Mouse (Mus musculus): ENCODE measurements around the gene Epb41l2. TPM values are rescaled to one million over a fixed set of nuclear protein-coding genes. Genes with fewer than 3 reads are reported as not detected.

Gene Epb41l2
- polyA plus RNA-seq, 1 experiment from 2014 or later = 46.4 TPM

GRCm38 (mm10) chr10:25453772-25454171 is 94.2 kb downstream of the Epb41l2 start:
- H3K4me1 ChIP-seq (replicated peaks; ENCODE audit: control insufficient read depth, insufficient read depth, low read length) = no peaks in the 10 kb centered on the region
- H3K27ac ChIP-seq (ENCODE audit: low read depth, low read length) = no peak overlapping the region
- H3K9me3 ChIP-seq (ENCODE audit: control insufficient read depth, low read length) = no peaks in the 10 kb centered on the region
- H3K4me2 ChIP-seq (ENCODE audit: low read depth, low read length, severe bottlenecking) = no peak overlapping the region
- no peaks in the 10 kb centered on the region for H3K36me3 ChIP-seq (ENCODE audit: control insufficient read depth, insufficient read depth, low read length)
- no peak overlapping the region for H3K4me3 ChIP-seq (ENCODE audit: low read depth, low read length)
- ATAC-seq (replicated peaks; ENCODE audit: low FRiP score) (no peak), DNase-seq (ENCODE audit: low spot score) (no peak)
- no peaks in the 10 kb centered on the region for H3K27me3 ChIP-seq (ENCODE audit: control insufficient read depth, insufficient read depth, low read length)
- H3K9ac ChIP-seq (ENCODE audit: low read length) = no peak overlapping the region
- WGBS = 94% methylated on average over 10 of the region's 10 CpGs

GRCm38 (mm10) chr10:25457118-25457517 is 97.5 kb downstream of the Epb41l2 start:
- DNase-seq (ENCODE audit: low spot score) (no peak), ATAC-seq (replicated peaks; ENCODE audit: low FRiP score) (no peak)
- H3K27ac ChIP-seq (ENCODE audit: low read depth, low read length) = no peak overlapping the region
- H3K4me3 ChIP-seq (ENCODE audit: low read depth, low read length) = no peak overlapping the region
- H3K9ac ChIP-seq (ENCODE audit: low read length) = no peak overlapping the region
- no peak overlapping the region for H3K4me2 ChIP-seq (ENCODE audit: low read depth, low read length, severe bottlenecking)
- H3K4me1 ChIP-seq (replicated peaks; ENCODE audit: control insufficient read depth, insufficient read depth, low read length) = no peaks in the 10 kb centered on the region
- WGBS = 91% methylated on average over 6 of the region's 6 CpGs
- no peaks in the 10 kb centered on the region for H3K36me3 ChIP-seq (ENCODE audit: control insufficient read depth, insufficient read depth, low read length)
- no peaks in the 10 kb centered on the region for H3K27me3 ChIP-seq (ENCODE audit: control insufficient read depth, insufficient read depth, low read length)
- H3K9me3 ChIP-seq (ENCODE audit: control insufficient read depth, low read length) = no peaks in the 10 kb centered on the region

- ATAC-seq (replicated peaks; ENCODE audit: low FRiP score) (no peak), DNase-seq (ENCODE audit: low spot score) (no peak)
- no peaks in the 10 kb centered on the region for H3K36me3 ChIP-seq (ENCODE audit: control insufficient read depth, insufficient read depth, low read length)
- WGBS = 82% methylated on average over 4 of the region's 4 CpGs
- H3K9ac ChIP-seq (ENCODE audit: low read length) = no peak overlapping the region
- H3K4me1 ChIP-seq (replicated peaks; ENCODE audit: control insufficient read depth, insufficient read depth, low read length) = no peaks in the 10 kb centered on the region
- H3K9me3 ChIP-seq (ENCODE audit: control insufficient read depth, low read length) = no peaks in the 10 kb centered on the region
- no peak overlapping the region for H3K4me3 ChIP-seq (ENCODE audit: low read depth, low read length)
- H3K27ac ChIP-seq (ENCODE audit: low read depth, low read length) = no peak overlapping the region
- no peak overlapping the region for H3K4me2 ChIP-seq (ENCODE audit: low read depth, low read length, severe bottlenecking)
- no peaks in the 10 kb centered on the region for H3K27me3 ChIP-seq (ENCODE audit: control insufficient read depth, insufficient read depth, low read length)
Measured at GRCm38 (mm10) chr10:25457996-25458395, 98.4 kb downstream of the Epb41l2 start.

GRCm38 (mm10) chr10:25461832-25462231 is 102.2 kb downstream of the Epb41l2 start:
- no peak overlapping the region for H3K4me2 ChIP-seq (ENCODE audit: low read depth, low read length, severe bottlenecking)
- no peaks in the 10 kb centered on the region for H3K4me1 ChIP-seq (replicated peaks; ENCODE audit: control insufficient read depth, insufficient read depth, low read length)
- H3K27me3 ChIP-seq (ENCODE audit: control insufficient read depth, insufficient read depth, low read length) = no peaks in the 10 kb centered on the region
- H3K4me3 ChIP-seq (ENCODE audit: low read depth, low read length) = no peak overlapping the region
- H3K27ac ChIP-seq (ENCODE audit: low read depth, low read length) = no peak overlapping the region
- DNase-seq (ENCODE audit: low spot score) = no peak
- WGBS = 86% methylated on average over 1 of the region's 1 CpGs
- H3K9me3 ChIP-seq (ENCODE audit: control insufficient read depth, low read length) = no peaks in the 10 kb centered on the region
- H3K9ac ChIP-seq (ENCODE audit: low read length) = no peak overlapping the region
- ATAC-seq (replicated peaks; ENCODE audit: low FRiP score) = no peak
- H3K36me3 ChIP-seq (ENCODE audit: control insufficient read depth, insufficient read depth, low read length) = no peaks in the 10 kb centered on the region

- Histone ChIP-seq H3K4me2 (ENCODE audit: low read depth, low read length, severe bottlenecking) (no peak overlapping the region), H3K36me3 (ENCODE audit: control insufficient read depth, insufficient read depth, low read length) (no peaks in the 10 kb centered on the region), H3K9me3 (ENCODE audit: control insufficient read depth, low read length) (no peaks in the 10 kb centered on the region), H3K27ac (ENCODE audit: low read depth, low read length) (no peak overlapping the region), H3K4me1 (replicated peaks; ENCODE audit: control insufficient read depth, insufficient read depth, low read length) (no peaks in the 10 kb centered on the region), H3K9ac (ENCODE audit: low read length) (no peak overlapping the region), H3K27me3 (ENCODE audit: control insufficient read depth, insufficient read depth, low read length) (no peaks in the 10 kb centered on the region), H3K4me3 (ENCODE audit: low read depth, low read length) (no peak overlapping the region)
- ATAC-seq (replicated peaks; ENCODE audit: low FRiP score) (no peak), DNase-seq (ENCODE audit: low spot score) (no peak)
- WGBS = 85% methylated on average over 3 of the region's 3 CpGs
Measured at GRCm38 (mm10) chr10:25462669-25463068, 103.1 kb downstream of the Epb41l2 start.

- Histone ChIP-seq H3K27ac (ENCODE audit: low read depth, low read length) (no peak overlapping the region), H3K36me3 (ENCODE audit: control insufficient read depth, insufficient read depth, low read length) (no peaks in the 10 kb centered on the region), H3K4me3 (ENCODE audit: low read depth, low read length) (no peak overlapping the region), H3K4me1 (replicated peaks; ENCODE audit: control insufficient read depth, insufficient read depth, low read length) (no peaks in the 10 kb centered on the region), H3K27me3 (ENCODE audit: control insufficient read depth, insufficient read depth, low read length) (no peaks in the 10 kb centered on the region), H3K9me3 (ENCODE audit: control insufficient read depth, low read length) (no peaks in the 10 kb centered on the region), H3K9ac (ENCODE audit: low read length) (no peak overlapping the region), H3K4me2 (ENCODE audit: low read depth, low read length, severe bottlenecking) (no peak overlapping the region)
- DNase-seq (ENCODE audit: low spot score) = no peak
- no peak for ATAC-seq (replicated peaks; ENCODE audit: low FRiP score)
- 81% methylated on average over 2 of the region's 2 CpGs for WGBS
Measured at GRCm38 (mm10) chr10:25466493-25466892, 106.9 kb downstream of the Epb41l2 start.

GRCm38 (mm10) chr10:25471944-25472343 is 112.3 kb downstream of the Epb41l2 start:
- ATAC-seq (replicated peaks; ENCODE audit: low FRiP score) = no peak
- no peaks in the 10 kb centered on the region for H3K27me3 ChIP-seq (ENCODE audit: control insufficient read depth, insufficient read depth, low read length)
- no peak overlapping the region for H3K4me2 ChIP-seq (ENCODE audit: low read depth, low read length, severe bottlenecking)
- H3K36me3 ChIP-seq (ENCODE audit: control insufficient read depth, insufficient read depth, low read length) = no peaks in the 10 kb centered on the region
- H3K27ac ChIP-seq (ENCODE audit: low read depth, low read length) = no peak overlapping the region
- H3K9me3 ChIP-seq (ENCODE audit: control insufficient read depth, low read length) = no peaks in the 10 kb centered on the region
- no peak for DNase-seq (ENCODE audit: low spot score)
- WGBS = 89% methylated on average over 2 of the region's 2 CpGs
- no peak overlapping the region for H3K9ac ChIP-seq (ENCODE audit: low read length)
- no peaks in the 10 kb centered on the region for H3K4me1 ChIP-seq (replicated peaks; ENCODE audit: control insufficient read depth, insufficient read depth, low read length)
- no peak overlapping the region for H3K4me3 ChIP-seq (ENCODE audit: low read depth, low read length)

GRCm38 (mm10) chr10:25479716-25480115 is 120.1 kb downstream of the Epb41l2 start:
- no peaks in the 10 kb centered on the region for H3K36me3 ChIP-seq (ENCODE audit: control insufficient read depth, insufficient read depth, low read length)
- H3K27me3 ChIP-seq (ENCODE audit: control insufficient read depth, insufficient read depth, low read length) = no peaks in the 10 kb centered on the region
- H3K27ac ChIP-seq (ENCODE audit: low read depth, low read length) = no peak overlapping the region
- H3K9ac ChIP-seq (ENCODE audit: low read length) = no peak overlapping the region
- no peak overlapping the region for H3K4me3 ChIP-seq (ENCODE audit: low read depth, low read length)
- DNase-seq (ENCODE audit: low spot score) (no peak), ATAC-seq (replicated peaks; ENCODE audit: low FRiP score) (no peak)
- WGBS = 87% methylated on average over 3 of the region's 3 CpGs
- H3K4me1 ChIP-seq (replicated peaks; ENCODE audit: control insufficient read depth, insufficient read depth, low read length) = no peaks in the 10 kb centered on the region
- H3K4me2 ChIP-seq (ENCODE audit: low read depth, low read length, severe bottlenecking) = no peak overlapping the region
- H3K9me3 ChIP-seq (ENCODE audit: control insufficient read depth, low read length) = no peaks in the 10 kb centered on the region

GRCm38 (mm10) chr10:25482791-25483190 is 123.2 kb downstream of the Epb41l2 start:
- 77% methylated on average over 5 of the region's 5 CpGs for WGBS
- H3K4me2 ChIP-seq (ENCODE audit: low read depth, low read length, severe bottlenecking) = no peak overlapping the region
- H3K4me3 ChIP-seq (ENCODE audit: low read depth, low read length) = no peak overlapping the region
- no peak for DNase-seq (ENCODE audit: low spot score)
- H3K27ac ChIP-seq (ENCODE audit: low read depth, low read length) = no peak overlapping the region
- no peaks in the 10 kb centered on the region for H3K9me3 ChIP-seq (ENCODE audit: control insufficient read depth, low read length)
- no peaks in the 10 kb centered on the region for H3K4me1 ChIP-seq (replicated peaks; ENCODE audit: control insufficient read depth, insufficient read depth, low read length)
- H3K9ac ChIP-seq (ENCODE audit: low read length) = no peak overlapping the region
- ATAC-seq (replicated peaks; ENCODE audit: low FRiP score) = no peak
- H3K27me3 ChIP-seq (ENCODE audit: control insufficient read depth, insufficient read depth, low read length) = no peaks in the 10 kb centered on the region
- no peaks in the 10 kb centered on the region for H3K36me3 ChIP-seq (ENCODE audit: control insufficient read depth, insufficient read depth, low read length)

Measured in forebrain, embryonic 11.5 days (tissue).